In the genomic region with DNA sequence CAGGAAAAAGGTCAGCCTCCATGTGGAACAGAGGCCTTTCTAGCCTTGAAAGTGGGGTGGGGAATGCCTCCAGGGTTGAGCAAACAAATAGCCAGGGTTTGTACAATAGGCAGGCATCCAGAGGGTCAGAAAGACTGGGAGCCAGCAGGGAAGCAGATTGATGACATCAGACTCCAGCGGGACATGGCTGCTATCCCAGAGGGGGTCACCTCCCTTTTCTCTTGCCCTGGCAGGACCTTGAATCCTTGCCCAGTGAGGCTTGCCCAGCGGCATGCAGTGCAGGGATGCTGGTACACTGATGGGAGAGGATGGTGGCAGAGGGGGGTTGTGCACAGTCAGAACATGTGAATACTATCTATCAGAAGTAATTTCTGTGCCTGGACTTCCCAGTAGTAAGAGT, we compare ENCODE assay signal across 9 mouse cellular contexts. TPM values are rescaled to one million over a fixed set of nuclear protein-coding genes. Genes with fewer than 3 reads are reported as not detected.
A peak's percentile ranks its signal among the peaks of the same experiment; 100 is the strongest.
DNase-seq lines count a peak whose midpoint lies in the region; ATAC-seq lines count a peak whose summit lies in the region.
"Had no signal": no experiment of that assay in that cellular context is flagged by ENCODE, and none has a peak within 500 bp of the region (broad histone marks: within the 10 kb centered on the region; RNA-seq: fewer than 3 reads in every experiment).

No protein-coding gene starts in this region.

- WGBS in midbrain, embryonic 10.5 days: 57% methylated on average over 2 of the region's 2 CpGs
- WGBS in midbrain, embryonic 15.5 days: 39% methylated on average over 2 of the region's 2 CpGs

- no peaks in the 10 kb centered on the region for H3K27me3 ChIP-seq in midbrain, embryonic 10.5 days (ENCODE audit: low read depth, poor library complexity, severe bottlenecking)
- H3K27me3 ChIP-seq in midbrain, embryonic 15.5 days (replicated peaks): no peaks in the 10 kb centered on the region
- H3K27me3 ChIP-seq: midbrain, embryonic 12.5 days had no signal

- DNase-seq in cerebellum, adult 9-11 months: peak; percentile 10
- DNase-seq in cerebellum, postnatal 4 days (ENCODE audit: low spot score in 2 of 2): no peak
- no peak for DNase-seq in midbrain, embryonic 10.5 days (ENCODE audit: low spot score)
- DNase-seq in heart, postnatal 10 days: peak; percentile 85 to 89
- peak; percentile 53 for DNase-seq in lung, postnatal 10 days
- no peak for DNase-seq in embryo, embryonic 11 days
- DNase-seq in urinary bladder, adult 18-20 months (ENCODE audit: low spot score in 2 of 2): no peak

- H3K4me2 ChIP-seq in midbrain, embryonic 15.5 days: no peak overlapping the region
- H3K4me2 ChIP-seq: midbrain, embryonic 12.5 days had no signal

- H3K9me3 ChIP-seq in midbrain, embryonic 10.5 days (replicated peaks): no peaks in the 10 kb centered on the region
- no peaks in the 10 kb centered on the region for H3K9me3 ChIP-seq in midbrain, embryonic 15.5 days
- H3K9me3 ChIP-seq: midbrain, embryonic 12.5 days had no signal

- H3K9ac ChIP-seq in midbrain, embryonic 15.5 days: no peak overlapping the region
- H3K9ac ChIP-seq: midbrain, embryonic 12.5 days had no signal

- H3K4me3 ChIP-seq in midbrain, embryonic 10.5 days: no peak overlapping the region
- H3K4me3 ChIP-seq in midbrain, embryonic 15.5 days: no peak overlapping the region
- H3K4me3 ChIP-seq: midbrain, embryonic 12.5 days had no signal

- 0 out of 2 replicates have a peak, but pooled peaks cover 5% of the 10 kb centered on the region for H3K4me1 ChIP-seq in midbrain, embryonic 10.5 days
- H3K4me1 ChIP-seq in midbrain, embryonic 15.5 days: no peaks in the 10 kb centered on the region

- no peak for ATAC-seq in midbrain, embryonic 15.5 days (replicated peaks)

- 0 out of 2 replicates have a peak overlapping the region, but pooled peaks have one; percentile 17 for H3K27ac ChIP-seq in midbrain, embryonic 10.5 days (replicated peaks)
- H3K27ac ChIP-seq in midbrain, embryonic 15.5 days: no peak overlapping the region
- H3K27ac ChIP-seq: midbrain, embryonic 12.5 days had no signal

- H3K36me3 ChIP-seq in midbrain, embryonic 10.5 days: no peaks in the 10 kb centered on the region
- no peaks in the 10 kb centered on the region for H3K36me3 ChIP-seq in midbrain, embryonic 15.5 days (replicated peaks)
- H3K36me3 ChIP-seq: midbrain, embryonic 12.5 days had no signal

- intact Hi-C loops in heart, postnatal 10 days (cut with DNase I): loop anchor here (2.0 kb wide), 1 partner anchor 44 kb away; no protein-coding TSS in a partner anchor

RNA-seq across cellular contexts. Expression of gene Slc13a4, which starts 10.9 kb away (rescaled TPM):
- 0.16 and 0.37 TPM in 2 replicates for polyA plus RNA-seq in midbrain, embryonic 10.5 days (2016; fragmentation: Nextera tagmentation; extraction: Ambion mirVana)
- polyA plus RNA-seq in midbrain, embryonic 15.5 days (2015; fragmentation: Nextera tagmentation; extraction: Ambion mirVana): 11.2 and 11.6 TPM in 2 replicates
- under 1 TPM; 0.12 TPM for total RNA-seq in heart, postnatal 10 days (2021)

RNA-seq across cellular contexts. Expression of gene Fam180a, which starts 28.9 kb away (rescaled TPM):
- not detected in 2 replicates for polyA plus RNA-seq in midbrain, embryonic 10.5 days (2016; fragmentation: Nextera tagmentation; extraction: Ambion mirVana)
- 1.7 and 2.5 TPM in 2 replicates for polyA plus RNA-seq in midbrain, embryonic 15.5 days (2015; fragmentation: Nextera tagmentation; extraction: Ambion mirVana)
- total RNA-seq in heart, postnatal 10 days (2021): 1 to 10 TPM in 1 of 2 experiments, under 1 TPM in 1; 0.74 to 1.3 TPM

Comparison
In these comparisons a context has a peak if more than half of its experiments do, and no peak if none do; other contexts are left out.
1. DNase-seq: peak in cerebellum, adult 9-11 months (single experiment), heart, postnatal 10 days (2 of 2) and lung, postnatal 10 days (single experiment); none in cerebellum, postnatal 4 days (0 of 2), midbrain, embryonic 10.5 days (single experiment), embryo, embryonic 11 days (single experiment) and urinary bladder, adult 18-20 months (0 of 2).